Mouse (Mus musculus) myocyte (in vitro differentiated cells): ENCODE results near the gene Alpk1. TPM values are rescaled to one million over a fixed set of nuclear protein-coding genes. Genes with fewer than 3 reads are reported as not detected.

Experiments
- H3K27me3 ChIP-seq: one replicate; pipeline ENCODE4 v1.6.1; 2011; ENCODE audit not compliant: control insufficient read depth, insufficient read depth, insufficient read length
- H3K36me3 ChIP-seq: one replicate; pipeline ENCODE4 v1.6.1; 2011; ENCODE audit not compliant: control insufficient read depth, insufficient read depth
- H3K4me2 ChIP-seq: one replicate; pipeline ENCODE4 v1.6.1; 2011; ENCODE audit warnings: low read depth, control low read depth
- H3K4me3 ChIP-seq: one replicate; pipeline ENCODE4 v1.5.1; 2011; ENCODE audit warnings: mild to moderate bottlenecking, control low read depth, moderate library complexity
- H3K79me2 ChIP-seq: one replicate; pipeline ENCODE4 v1.6.1; 2011; ENCODE audit not compliant: control insufficient read depth, insufficient read depth
- H3ac ChIP-seq: one replicate; pipeline ENCODE4 v1.6.1; 2011; ENCODE audit not compliant: control insufficient read depth, insufficient read length
- CEBPB ChIP-seq: IDR thresholded peaks from 2 replicates; pipeline ENCODE4 v1.6.1; 2011; ENCODE audit warnings: mild to moderate bottlenecking, moderate library complexity; ENCODE audit not compliant: poor library complexity, insufficient read depth, severe bottlenecking
- E2F4 ChIP-seq: IDR thresholded peaks from one replicate; pipeline ENCODE4 v1.6.1; 2011; ENCODE audit warnings: mild to moderate bottlenecking, control low read depth, moderate library complexity; ENCODE audit not compliant: insufficient read depth
- MAX ChIP-seq: IDR thresholded peaks from one replicate; pipeline ENCODE4 v1.6.1; 2011; ENCODE audit warnings: low read depth, mild to moderate bottlenecking, control low read depth
- MYOD1 ChIP-seq, 3 experiments: IDR thresholded peaks; one replicate each; pipeline ENCODE4 v1.6.1; 2011; ENCODE audit warnings: control low read depth in 2 of 3, low read depth in 2 of 3, mild to moderate bottlenecking in 2 of 3, moderate library complexity in 1 of 3; ENCODE audit not compliant: insufficient read length in 2 of 3, control insufficient read depth in 1 of 3
- MYOG ChIP-seq, 3 experiments: IDR thresholded peaks; one replicate each; pipeline ENCODE4 v1.6.1; 2011; ENCODE audit warnings: control low read depth in 2 of 3, low read depth in 2 of 3, mild to moderate bottlenecking in 2 of 3; ENCODE audit not compliant: insufficient read length in 2 of 3, control insufficient read depth in 1 of 3, insufficient read depth in 1 of 3
- POLR2A ChIP-seq: IDR thresholded peaks from one replicate; pipeline ENCODE4 v1.6.1; 2011; ENCODE audit warnings: low read depth, mild to moderate bottlenecking, control low read depth, moderate library complexity; ENCODE audit not compliant: insufficient read length
- POLR2AphosphoS2 ChIP-seq: IDR thresholded peaks from one replicate; pipeline ENCODE4 v1.6.1; 2011; ENCODE audit warnings: low read depth, control low read depth; ENCODE audit not compliant: insufficient read length
- REST ChIP-seq: IDR thresholded peaks from one replicate; pipeline ENCODE4 v1.6.1; 2011; ENCODE audit warnings: mild to moderate bottlenecking, control low read depth, moderate library complexity; ENCODE audit not compliant: insufficient read depth, insufficient read length
- SRF ChIP-seq: IDR thresholded peaks from one replicate; pipeline ENCODE4 v1.6.1; 2011; ENCODE audit warnings: low read depth; ENCODE audit not compliant: control insufficient read depth, insufficient read length
- TCF12 ChIP-seq: IDR thresholded peaks from one replicate; pipeline ENCODE4 v1.6.1; 2011; ENCODE audit warnings: mild to moderate bottlenecking, control low read depth; ENCODE audit not compliant: poor library complexity, insufficient read depth, severe bottlenecking
- TCF3 ChIP-seq: IDR thresholded peaks from one replicate; pipeline ENCODE4 v1.6.1; 2011; ENCODE audit warnings: low read depth, control low read depth; ENCODE audit not compliant: insufficient read length
- USF1 ChIP-seq: IDR thresholded peaks from one replicate; pipeline ENCODE4 v1.6.1; 2011; ENCODE audit warnings: low read depth, mild to moderate bottlenecking, control low read depth, moderate library complexity
- polyA plus RNA-seq: library from polyadenylated mRNA; unstranded; fragments of >200 nt; fragmentation: generic; extraction: Trizol; gene quantifications from one replicate; pipeline ENCODE4 v1.2.1, GENCODE M21; 2012; ENCODE audit warnings: missing spikeins

Alpk1 gene
- polyA plus RNA-seq, 1 experiment: 1.8 TPM

DNA sequence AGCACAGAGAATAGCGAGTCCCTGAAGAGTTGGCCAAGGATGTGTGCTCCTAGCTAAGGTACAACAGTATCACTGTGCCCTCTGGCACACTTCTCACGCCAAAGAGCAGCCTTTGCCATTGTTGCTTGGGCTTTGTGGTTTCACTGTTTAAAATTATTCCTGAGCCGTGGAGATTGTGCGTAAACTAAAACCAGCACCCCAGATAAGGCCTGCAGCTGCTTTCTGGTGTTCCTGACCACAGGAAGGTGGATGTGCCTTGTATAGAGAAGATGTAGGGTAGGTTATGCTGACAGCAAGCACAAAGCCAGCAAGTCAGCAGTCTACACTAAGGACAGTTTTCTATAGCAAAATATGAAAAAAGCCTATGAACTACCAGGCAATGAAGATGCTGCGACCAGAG lies 40.9 kb upstream of the Alpk1 start:
- no peak overlapping the region for H3K4me2 ChIP-seq
- no peaks in the 10 kb centered on the region for H3K27me3 ChIP-seq
- TF ChIP-seq E2F4: no peak
- no peak for TF ChIP-seq USF1
- peak in 1 of 3 experiments; percentile 37 for TF ChIP-seq MYOD1 (IDR thresholded peaks at IDR 0.05; ENCODE audit: control insufficient read depth in 1 of 3, insufficient read length in 2 of 3, low read depth in 2 of 3)
- TF ChIP-seq MYOG (IDR thresholded peaks at IDR 0.05; ENCODE audit: control insufficient read depth in 1 of 3, insufficient read depth in 1 of 3, insufficient read length in 2 of 3, low read depth in 2 of 3): peak in 1 of 3 experiments; percentile 24
- no peak for TF ChIP-seq REST
- no peak for TF ChIP-seq SRF
- TF ChIP-seq POLR2A: no peak
- TF ChIP-seq MAX: no peak
- no peak overlapping the region for H3K4me3 ChIP-seq
- peaks cover 6% of the 10 kb centered on the region for H3K79me2 ChIP-seq
- no peaks in the 10 kb centered on the region for H3K36me3 ChIP-seq
- H3ac ChIP-seq: no peak overlapping the region

DNA sequence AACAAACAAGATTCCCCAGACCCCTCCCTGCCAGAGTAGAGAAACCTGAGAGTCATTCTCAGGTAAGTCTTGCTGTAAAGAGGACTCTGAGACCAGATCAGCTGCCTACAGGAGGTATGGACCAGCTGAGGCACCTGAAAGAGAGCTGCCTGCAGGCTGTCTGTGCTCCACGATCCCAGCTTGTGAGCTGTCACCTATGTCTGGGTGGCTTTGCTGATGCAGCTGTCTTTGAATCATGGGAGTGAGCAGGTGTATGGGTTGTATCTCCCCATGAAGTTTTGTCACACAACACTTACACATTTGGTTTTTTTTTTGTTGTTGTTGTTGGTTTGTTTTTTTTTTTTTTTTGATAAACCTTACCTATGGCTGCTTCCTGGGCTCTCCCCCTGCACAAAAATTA lies 40.1 kb upstream of the Alpk1 start:
- TF ChIP-seq TCF3: no peak
- TF ChIP-seq USF1: no peak
- no peak for TF ChIP-seq TCF12
- peak in 2 of 3 experiments; percentile 5 to 66 for TF ChIP-seq MYOD1 (IDR thresholded peaks at IDR 0.05; ENCODE audit: control insufficient read depth in 1 of 3, insufficient read length in 2 of 3, low read depth in 2 of 3)
- no peak for TF ChIP-seq MAX
- no peak for TF ChIP-seq POLR2A
- TF ChIP-seq E2F4: no peak
- no peak for TF ChIP-seq POLR2AphosphoS2
- TF ChIP-seq SRF: no peak
- no peak for TF ChIP-seq REST
- TF ChIP-seq CEBPB: no peak
- TF ChIP-seq MYOG (IDR thresholded peaks at IDR 0.05; ENCODE audit: control insufficient read depth in 1 of 3, insufficient read depth in 1 of 3, insufficient read length in 2 of 3, low read depth in 2 of 3): peak in 1 of 3 experiments; percentile 61

DNA sequence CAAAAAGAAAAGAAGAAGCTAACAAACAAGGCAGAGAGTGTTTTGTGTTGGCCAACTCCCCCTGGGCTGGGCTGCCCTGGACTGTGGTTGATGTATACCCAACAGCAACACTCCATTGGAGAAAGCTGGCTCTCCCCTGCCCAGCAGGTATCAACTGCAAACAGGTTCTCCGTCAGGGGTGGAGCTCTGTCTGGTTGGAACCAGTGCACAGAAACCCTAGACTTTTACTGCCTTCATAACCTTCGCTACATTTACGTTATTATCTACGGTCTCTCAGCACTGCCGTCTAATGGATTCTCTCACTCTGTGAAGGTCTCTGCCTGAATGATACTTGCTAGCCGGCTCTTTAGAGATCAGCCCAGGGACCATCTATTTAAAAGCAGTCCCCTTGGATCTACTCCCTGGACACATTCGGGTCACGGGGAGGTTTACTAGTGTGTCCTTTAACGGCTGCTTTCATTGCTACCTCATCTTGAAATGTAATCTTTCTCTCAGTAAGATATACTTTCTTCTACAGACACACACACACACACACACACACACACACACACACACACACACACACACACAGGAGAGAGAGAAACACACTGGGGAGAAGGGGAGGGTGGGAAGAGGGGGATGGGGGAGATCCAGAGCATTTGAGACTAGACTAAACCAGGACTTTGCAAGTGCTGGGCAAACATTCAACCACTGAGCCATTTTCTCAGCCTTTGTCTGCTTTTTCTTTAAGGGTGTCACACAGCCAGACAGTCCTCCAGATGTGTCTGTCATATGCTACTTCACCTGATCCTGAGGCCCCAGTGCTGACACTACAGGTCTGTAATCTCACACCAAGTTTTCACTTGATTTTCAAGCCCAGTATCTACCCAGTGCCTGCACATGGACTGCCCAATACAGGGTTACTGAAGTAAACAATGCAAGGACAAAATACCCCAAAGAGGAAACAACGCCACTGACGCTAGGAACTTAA lies 38.7 kb upstream of the Alpk1 start:
- Histone ChIP-seq H3K27me3 (no peaks in the 10 kb centered on the region), H3K36me3 (no peaks in the 10 kb centered on the region), H3K79me2 (no peaks in the 10 kb centered on the region), H3K4me2 (no peak overlapping the region), H3K4me3 (no peak overlapping the region), H3ac (no peak overlapping the region)
- TF ChIP-seq TCF12: no peak
- TF ChIP-seq SRF: no peak
- TF ChIP-seq POLR2A: no peak
- TF ChIP-seq MYOG (IDR thresholded peaks at IDR 0.05; ENCODE audit: control insufficient read depth in 1 of 3, insufficient read depth in 1 of 3, insufficient read length in 2 of 3, low read depth in 2 of 3): no peak
- TF ChIP-seq USF1: no peak
- no peak for TF ChIP-seq MYOD1 (IDR thresholded peaks at IDR 0.05; ENCODE audit: control insufficient read depth in 1 of 3, insufficient read length in 2 of 3, low read depth in 2 of 3)
- no peak for TF ChIP-seq REST
- no peak for TF ChIP-seq E2F4
- TF ChIP-seq MAX: no peak
- no peak for TF ChIP-seq POLR2AphosphoS2
- TF ChIP-seq TCF3: no peak
- no peak for TF ChIP-seq CEBPB

More for the DNA sequence above, 40.1 kb upstream of the Alpk1 start:
- Histone ChIP-seq H3ac (no peak overlapping the region), H3K4me2 (no peak overlapping the region), H3K4me3 (no peak overlapping the region), H3K27me3 (no peaks in the 10 kb centered on the region), H3K36me3 (no peaks in the 10 kb centered on the region), H3K79me2 (peaks cover 6% of the 10 kb centered on the region)

DNA sequence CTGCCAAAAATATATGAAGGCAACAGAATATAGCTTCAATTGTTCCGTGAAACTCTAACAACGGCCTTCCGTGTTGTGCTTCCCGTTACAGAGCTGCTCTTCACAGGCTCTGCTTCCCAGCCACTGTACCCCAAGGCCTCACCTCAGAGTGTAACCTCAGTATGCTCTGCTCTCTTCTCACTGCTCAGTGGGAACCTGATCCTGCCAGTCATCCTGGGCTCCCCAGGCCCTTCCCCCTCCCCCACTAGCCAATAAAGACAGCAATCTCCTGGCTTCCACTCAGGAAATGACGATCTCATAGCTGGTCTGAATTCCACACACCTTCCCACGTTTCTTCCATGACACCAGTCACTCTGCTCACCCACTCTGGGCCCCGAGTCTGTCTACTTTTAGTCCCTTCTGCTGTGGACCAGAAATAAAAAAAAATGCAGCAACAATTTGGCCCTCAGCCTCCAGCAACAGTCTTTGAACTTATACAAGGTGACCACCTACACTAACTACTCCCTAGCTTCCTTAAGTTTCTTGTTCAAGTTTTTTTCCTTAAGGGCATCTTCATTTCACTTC lies 36.9 kb upstream of the Alpk1 start:
- H3ac ChIP-seq: no peak overlapping the region
- no peaks in the 10 kb centered on the region for H3K27me3 ChIP-seq
- TF ChIP-seq MYOD1 (IDR thresholded peaks at IDR 0.05; ENCODE audit: control insufficient read depth in 1 of 3, insufficient read length in 2 of 3, low read depth in 2 of 3) (no peak), POLR2AphosphoS2 (no peak), REST (no peak), USF1 (no peak), POLR2A (no peak), SRF (no peak), TCF3 (no peak), TCF12 (no peak), E2F4 (no peak), MAX (no peak), CEBPB (no peak), MYOG (IDR thresholded peaks at IDR 0.05; ENCODE audit: control insufficient read depth in 1 of 3, insufficient read depth in 1 of 3, insufficient read length in 2 of 3, low read depth in 2 of 3) (no peak)
- H3K36me3 ChIP-seq: peaks cover under 1% of the 10 kb centered on the region
- H3K4me2 ChIP-seq: no peak overlapping the region
- no peak overlapping the region for H3K4me3 ChIP-seq
- no peaks in the 10 kb centered on the region for H3K79me2 ChIP-seq
